Mouse (Mus musculus): ENCODE results near the gene Gpat3. TPM values are rescaled to one million over a fixed set of nuclear protein-coding genes. Genes with fewer than 3 reads are reported as not detected.

Gpat3 gene
- polyA plus RNA-seq, 1 experiment: 4.7 TPM

DNA sequence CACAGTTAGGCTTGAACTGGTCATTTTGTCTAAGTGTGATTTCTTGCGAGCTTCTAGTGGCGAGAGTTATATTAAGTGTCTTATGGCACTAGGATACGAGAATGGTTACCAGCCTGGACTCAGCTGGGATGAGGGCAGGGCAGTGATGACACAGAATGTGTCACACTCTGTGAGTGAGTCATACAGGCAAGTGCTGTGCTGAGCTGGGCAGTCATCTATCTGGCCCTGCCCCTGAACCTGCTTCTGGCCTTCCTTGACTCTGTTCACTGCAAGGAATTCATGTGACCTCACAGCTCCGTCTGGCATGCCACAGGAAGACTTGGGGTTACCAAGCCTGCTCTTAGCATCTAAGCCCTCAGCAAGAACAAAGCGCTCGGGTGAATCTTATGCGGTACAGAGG, 16.3 kb downstream of the Gpat3 start:
- Histone ChIP-seq H3K4me3 (no peak overlapping the region), H3K27me3 (ENCODE audit: control insufficient read depth, insufficient read depth, insufficient read length) (no peaks in the 10 kb centered on the region), H3ac (ENCODE audit: control insufficient read depth, insufficient read length) (no peak overlapping the region), H3K79me2 (ENCODE audit: control insufficient read depth, insufficient read depth) (no peaks in the 10 kb centered on the region), H3K36me3 (ENCODE audit: control insufficient read depth, insufficient read depth) (no peaks in the 10 kb centered on the region), H3K4me2 (ENCODE audit: low read depth) (no peak overlapping the region)
- TF ChIP-seq MYOG (IDR thresholded peaks at IDR 0.05; ENCODE audit: control insufficient read depth in 1 of 3, insufficient read depth in 1 of 3, insufficient read length in 2 of 3, low read depth in 2 of 3): no peak
- no peak for TF ChIP-seq REST (IDR thresholded peaks at IDR 0.05; ENCODE audit: insufficient read depth, insufficient read length)
- TF ChIP-seq CEBPB (IDR thresholded peaks at IDR 0.05; ENCODE audit: insufficient read depth, poor library complexity, severe bottlenecking): no peak
- no peak for TF ChIP-seq E2F4 (IDR thresholded peaks at IDR 0.05; ENCODE audit: insufficient read depth)
- no peak for TF ChIP-seq SRF (IDR thresholded peaks at IDR 0.05; ENCODE audit: control insufficient read depth, insufficient read length, low read depth)
- no peak for TF ChIP-seq TCF3 (IDR thresholded peaks at IDR 0.05; ENCODE audit: insufficient read length, low read depth)
- TF ChIP-seq MAX (IDR thresholded peaks at IDR 0.05; ENCODE audit: low read depth): no peak
- TF ChIP-seq USF1 (IDR thresholded peaks at IDR 0.05; ENCODE audit: low read depth): no peak

DNA sequence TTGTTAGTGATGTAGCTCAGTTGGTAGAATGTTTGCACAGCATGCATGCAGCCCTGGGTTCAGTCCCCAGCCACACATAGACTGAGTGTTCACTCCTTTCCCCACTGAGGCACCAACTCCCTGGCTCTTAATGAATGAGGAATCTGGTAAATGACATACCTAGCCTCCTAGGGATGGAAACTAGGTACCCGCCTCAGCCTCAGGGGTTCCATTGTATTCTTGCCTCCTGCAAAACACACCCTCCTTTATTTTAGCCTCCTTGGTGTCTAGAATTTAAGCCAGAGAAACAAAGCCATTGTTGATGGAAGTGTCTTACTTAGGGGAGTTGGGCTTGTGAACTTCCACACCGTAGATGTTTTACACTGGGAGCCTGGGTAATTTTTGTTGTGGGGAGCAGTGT, 17.6 kb downstream of the Gpat3 start:
- no peak overlapping the region for H3ac ChIP-seq (ENCODE audit: control insufficient read depth, insufficient read length)
- no peaks in the 10 kb centered on the region for H3K36me3 ChIP-seq (ENCODE audit: control insufficient read depth, insufficient read depth)
- H3K27me3 ChIP-seq (ENCODE audit: control insufficient read depth, insufficient read depth, insufficient read length): no peaks in the 10 kb centered on the region
- no peak overlapping the region for H3K4me2 ChIP-seq (ENCODE audit: low read depth)
- H3K79me2 ChIP-seq (ENCODE audit: control insufficient read depth, insufficient read depth): no peaks in the 10 kb centered on the region
- H3K4me3 ChIP-seq: no peak overlapping the region
- TF ChIP-seq POLR2AphosphoS2 (IDR thresholded peaks at IDR 0.05; ENCODE audit: insufficient read length, low read depth): no peak

DNA sequence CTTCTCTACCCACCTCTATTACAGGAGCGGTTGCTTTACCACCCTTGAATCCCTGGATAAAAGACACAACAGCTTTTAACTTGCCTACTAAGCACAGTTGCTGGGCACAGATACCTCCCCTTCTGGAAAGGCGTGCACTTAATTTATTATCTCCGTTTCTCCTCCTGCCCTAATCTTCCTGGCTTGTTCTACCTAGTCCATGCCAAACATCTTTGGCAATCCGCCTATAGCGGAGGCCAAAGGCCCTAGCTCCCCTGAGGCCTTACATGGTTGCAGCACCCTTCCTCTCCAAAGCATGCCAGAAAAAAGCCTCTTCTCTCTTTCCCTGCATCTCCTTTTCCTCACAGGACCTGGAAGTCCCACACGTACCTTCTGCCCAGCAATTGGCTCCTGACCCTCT, 18.9 kb downstream of the Gpat3 start:
- Histone ChIP-seq H3K4me3 (no peak overlapping the region), H3K36me3 (ENCODE audit: control insufficient read depth, insufficient read depth) (no peaks in the 10 kb centered on the region), H3ac (ENCODE audit: control insufficient read depth, insufficient read length) (no peak overlapping the region), H3K79me2 (ENCODE audit: control insufficient read depth, insufficient read depth) (no peaks in the 10 kb centered on the region), H3K4me2 (ENCODE audit: low read depth) (no peak overlapping the region), H3K27me3 (ENCODE audit: control insufficient read depth, insufficient read depth, insufficient read length) (no peaks in the 10 kb centered on the region)
- no peak for TF ChIP-seq TCF12 (IDR thresholded peaks at IDR 0.05; ENCODE audit: insufficient read depth, poor library complexity, severe bottlenecking)
- TF ChIP-seq TCF3 (IDR thresholded peaks at IDR 0.05; ENCODE audit: insufficient read length, low read depth): no peak
- no peak for TF ChIP-seq REST (IDR thresholded peaks at IDR 0.05; ENCODE audit: insufficient read depth, insufficient read length)
- TF ChIP-seq SRF (IDR thresholded peaks at IDR 0.05; ENCODE audit: control insufficient read depth, insufficient read length, low read depth): no peak
- TF ChIP-seq CEBPB (IDR thresholded peaks at IDR 0.05; ENCODE audit: insufficient read depth, poor library complexity, severe bottlenecking): no peak
- TF ChIP-seq E2F4 (IDR thresholded peaks at IDR 0.05; ENCODE audit: insufficient read depth): no peak
- TF ChIP-seq MYOG (IDR thresholded peaks at IDR 0.05; ENCODE audit: control insufficient read depth in 1 of 3, insufficient read depth in 1 of 3, insufficient read length in 2 of 3, low read depth in 2 of 3): no peak
- TF ChIP-seq MYOD1 (IDR thresholded peaks at IDR 0.05; ENCODE audit: control insufficient read depth in 1 of 3, insufficient read length in 2 of 3, low read depth in 2 of 3): no peak
- TF ChIP-seq MAX (IDR thresholded peaks at IDR 0.05; ENCODE audit: low read depth): no peak
- no peak for TF ChIP-seq POLR2A (IDR thresholded peaks at IDR 0.05; ENCODE audit: insufficient read length, low read depth)
- TF ChIP-seq USF1 (IDR thresholded peaks at IDR 0.05; ENCODE audit: low read depth): no peak
- TF ChIP-seq POLR2AphosphoS2 (IDR thresholded peaks at IDR 0.05; ENCODE audit: insufficient read length, low read depth): no peak

DNA sequence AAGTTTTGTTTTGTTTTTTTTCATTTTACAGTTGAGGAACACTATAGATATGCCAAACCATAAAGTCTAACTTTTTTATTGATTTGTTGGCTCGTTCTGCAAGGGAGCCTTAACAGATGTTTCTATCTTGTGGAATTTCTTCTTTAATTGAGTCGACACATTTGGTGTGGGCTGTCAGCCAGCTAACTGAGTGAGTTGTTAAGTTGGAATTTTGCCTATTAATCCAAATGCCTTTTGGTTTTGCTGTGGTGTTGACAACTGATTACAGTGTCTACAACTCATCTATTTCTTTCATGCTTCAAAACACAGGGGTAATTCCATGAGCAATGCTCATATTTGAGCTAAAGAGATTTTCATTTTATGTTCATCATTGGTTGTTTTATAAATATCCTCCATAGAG, 20.7 kb downstream of the Gpat3 start:
- Histone ChIP-seq H3K36me3 (ENCODE audit: control insufficient read depth, insufficient read depth) (no peaks in the 10 kb centered on the region), H3K79me2 (ENCODE audit: control insufficient read depth, insufficient read depth) (no peaks in the 10 kb centered on the region), H3K27me3 (ENCODE audit: control insufficient read depth, insufficient read depth, insufficient read length) (no peaks in the 10 kb centered on the region), H3K4me3 (no peak overlapping the region), H3K4me2 (ENCODE audit: low read depth) (no peak overlapping the region), H3ac (ENCODE audit: control insufficient read depth, insufficient read length) (no peak overlapping the region)
- no peak for TF ChIP-seq REST (IDR thresholded peaks at IDR 0.05; ENCODE audit: insufficient read depth, insufficient read length)
- TF ChIP-seq TCF12 (IDR thresholded peaks at IDR 0.05; ENCODE audit: insufficient read depth, poor library complexity, severe bottlenecking): no peak
- TF ChIP-seq CEBPB (IDR thresholded peaks at IDR 0.05; ENCODE audit: insufficient read depth, poor library complexity, severe bottlenecking): no peak
- TF ChIP-seq MYOG (IDR thresholded peaks at IDR 0.05; ENCODE audit: control insufficient read depth in 1 of 3, insufficient read depth in 1 of 3, insufficient read length in 2 of 3, low read depth in 2 of 3): no peak
- TF ChIP-seq POLR2A (IDR thresholded peaks at IDR 0.05; ENCODE audit: insufficient read length, low read depth): no peak
- no peak for TF ChIP-seq MAX (IDR thresholded peaks at IDR 0.05; ENCODE audit: low read depth)
- TF ChIP-seq USF1 (IDR thresholded peaks at IDR 0.05; ENCODE audit: low read depth): no peak
- no peak for TF ChIP-seq MYOD1 (IDR thresholded peaks at IDR 0.05; ENCODE audit: control insufficient read depth in 1 of 3, insufficient read length in 2 of 3, low read depth in 2 of 3)
- no peak for TF ChIP-seq TCF3 (IDR thresholded peaks at IDR 0.05; ENCODE audit: insufficient read length, low read depth)
- no peak for TF ChIP-seq E2F4 (IDR thresholded peaks at IDR 0.05; ENCODE audit: insufficient read depth)
- TF ChIP-seq POLR2AphosphoS2 (IDR thresholded peaks at IDR 0.05; ENCODE audit: insufficient read length, low read depth): no peak
- no peak for TF ChIP-seq SRF (IDR thresholded peaks at IDR 0.05; ENCODE audit: control insufficient read depth, insufficient read length, low read depth)

DNA sequence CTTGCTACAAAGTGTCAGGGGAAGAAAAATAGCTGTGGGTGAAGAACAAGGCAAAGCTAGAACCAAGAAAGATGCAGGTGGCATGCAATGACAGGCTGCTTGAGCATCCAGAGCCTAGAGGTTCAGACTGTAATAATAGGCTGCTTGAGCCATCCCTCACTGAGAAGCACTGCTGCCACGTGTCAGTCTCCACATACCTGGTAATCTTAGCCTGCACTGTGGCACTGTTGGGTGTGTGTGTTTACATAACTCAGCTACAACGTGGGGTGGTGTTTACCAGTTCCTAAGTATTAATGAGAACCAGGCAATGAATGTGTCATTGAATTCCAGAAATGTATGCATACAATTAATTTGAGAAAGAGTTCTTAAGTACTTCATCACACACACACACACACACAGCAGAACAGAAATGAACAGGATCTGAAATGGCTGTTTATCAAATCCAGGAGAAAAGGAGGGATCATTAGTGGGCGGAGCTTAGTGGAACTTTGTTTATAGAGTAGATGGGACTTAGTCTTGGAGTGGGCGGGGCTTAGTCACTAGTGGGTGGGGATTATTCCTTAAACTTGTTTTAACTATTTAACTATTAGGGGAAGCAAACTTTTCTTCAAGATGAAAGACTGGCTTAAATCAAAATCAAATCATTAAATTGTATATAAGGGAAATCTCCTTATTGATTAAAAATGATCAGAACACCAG, 23.8 kb downstream of the Gpat3 start:
- no peak overlapping the region for H3K4me3 ChIP-seq
- no peak overlapping the region for H3ac ChIP-seq (ENCODE audit: control insufficient read depth, insufficient read length)
- no peak overlapping the region for H3K4me2 ChIP-seq (ENCODE audit: low read depth)
- no peaks in the 10 kb centered on the region for H3K79me2 ChIP-seq (ENCODE audit: control insufficient read depth, insufficient read depth)
- no peak for TF ChIP-seq MAX (IDR thresholded peaks at IDR 0.05; ENCODE audit: low read depth)
- TF ChIP-seq USF1 (IDR thresholded peaks at IDR 0.05; ENCODE audit: low read depth): no peak
- no peak for TF ChIP-seq TCF12 (IDR thresholded peaks at IDR 0.05; ENCODE audit: insufficient read depth, poor library complexity, severe bottlenecking)
- TF ChIP-seq CEBPB (IDR thresholded peaks at IDR 0.05; ENCODE audit: insufficient read depth, poor library complexity, severe bottlenecking): no peak
- no peak for TF ChIP-seq POLR2A (IDR thresholded peaks at IDR 0.05; ENCODE audit: insufficient read length, low read depth)
- no peak for TF ChIP-seq POLR2AphosphoS2 (IDR thresholded peaks at IDR 0.05; ENCODE audit: insufficient read length, low read depth)
- no peak for TF ChIP-seq MYOD1 (IDR thresholded peaks at IDR 0.05; ENCODE audit: control insufficient read depth in 1 of 3, insufficient read length in 2 of 3, low read depth in 2 of 3)
- TF ChIP-seq E2F4 (IDR thresholded peaks at IDR 0.05; ENCODE audit: insufficient read depth): no peak
- no peak for TF ChIP-seq REST (IDR thresholded peaks at IDR 0.05; ENCODE audit: insufficient read depth, insufficient read length)
- TF ChIP-seq TCF3 (IDR thresholded peaks at IDR 0.05; ENCODE audit: insufficient read length, low read depth): no peak
- no peak for TF ChIP-seq SRF (IDR thresholded peaks at IDR 0.05; ENCODE audit: control insufficient read depth, insufficient read length, low read depth)
- H3K36me3 ChIP-seq (ENCODE audit: control insufficient read depth, insufficient read depth): no peaks in the 10 kb centered on the region
- H3K27me3 ChIP-seq (ENCODE audit: control insufficient read depth, insufficient read depth, insufficient read length): no peaks in the 10 kb centered on the region

Data from myocyte (in vitro differentiated cells).